Comparison of ENCODE assay signal across 8 mouse cellular contexts in genomic region chrX:155624341-155624841, GRCm38 (mm10). TPM values are rescaled to one million over a fixed set of nuclear protein-coding genes. Genes with fewer than 3 reads are reported as not detected.
DNase-seq lines count a peak whose midpoint lies in the region; ATAC-seq lines count a peak whose summit lies in the region.

TSS of gene Gm15155 (plus strand) at chrX:155624741.

- peak; percentile 2 to 17 for DNase-seq in kidney, postnatal 4 days
- DNase-seq in kidney, postnatal 14 days = no peak
- DNase-seq in liver, embryonic 13.5 days = no peak
- DNase-seq in right cerebral cortex, postnatal 10 days (ENCODE audit: low spot score in 2 of 2) = peak; percentile 58 to 62
- no peak for DNase-seq in gastrocnemius, postnatal 25 days
- no peak for DNase-seq in lung, postnatal 36 days

- H3K9ac ChIP-seq in hindbrain, embryonic 15.5 days = peak within 1 kb of the TSS; percentile 54
- H3K9ac ChIP-seq in liver, embryonic 13.5 days = no peak within 1 kb of the TSS

- no peaks in the 10 kb centered on the region for H3K36me3 ChIP-seq in hindbrain, embryonic 15.5 days
- no peaks in the 10 kb centered on the region for H3K36me3 ChIP-seq in liver, embryonic 13.5 days

- H3K9me3 ChIP-seq in hindbrain, embryonic 15.5 days = no peaks in the 10 kb centered on the region
- H3K9me3 ChIP-seq in liver, embryonic 13.5 days (replicated peaks) = no peaks in the 10 kb centered on the region

- peak within 1 kb of the TSS; percentile 56 for H3K4me3 ChIP-seq in hindbrain, embryonic 15.5 days
- peak within 1 kb of the TSS; percentile 38 for H3K4me3 ChIP-seq in liver, embryonic 13.5 days (replicated peaks)

- WGBS in hindbrain, embryonic 15.5 days = 22% methylated on average over 19 of the region's 19 CpGs
- whole genome bisulfite sequencing in liver, embryonic 13.5 days (ENCODE audit: insufficient replicate concordance) = 19% methylated on average over 19 of the region's 19 CpGs

- peak; percentile 20; the same call in 1 of the 2 replicates for ATAC-seq in common myeloid progenitor, adult 5-6 weeks (replicated peaks; ENCODE audit: low read depth, poor library complexity, severe bottlenecking)
- ATAC-seq in hindbrain, embryonic 15.5 days (ENCODE audit: low FRiP score, low read depth) = peak; percentile 73
- ATAC-seq in liver, embryonic 13.5 days (ENCODE audit: low read depth) = no peak

- peak within 1 kb of the TSS; percentile 83 for H3K27ac ChIP-seq in hindbrain, embryonic 15.5 days (replicated peaks)
- H3K27ac ChIP-seq in liver, embryonic 13.5 days = no peak within 1 kb of the TSS

- H3K27me3 ChIP-seq in hindbrain, embryonic 15.5 days = no peaks in the 10 kb centered on the region
- H3K27me3 ChIP-seq in liver, embryonic 13.5 days = peaks cover 47% of the 10 kb centered on the region

- no peaks in the 10 kb centered on the region for H3K4me1 ChIP-seq in hindbrain, embryonic 15.5 days (replicated peaks)
- H3K4me1 ChIP-seq in liver, embryonic 13.5 days (replicated peaks) = no peaks in the 10 kb centered on the region

- peak within 1 kb of the TSS; percentile 73 for H3K4me2 ChIP-seq in hindbrain, embryonic 15.5 days
- peak within 1 kb of the TSS; percentile 52 for H3K4me2 ChIP-seq in liver, embryonic 13.5 days

RNA-seq across cellular contexts. Expression of gene Gm15155, which starts in this region (rescaled TPM):
- total RNA-seq in common myeloid progenitor, adult 5-6 weeks (2017) = not detected in 2 replicates
- polyA plus RNA-seq in hindbrain, embryonic 15.5 days (2015; fragmentation: Nextera tagmentation; extraction: Ambion mirVana) = 0.39 and 0.63 TPM in 2 replicates
- polyA plus RNA-seq in liver, embryonic 13.5 days (2015; fragmentation: Nextera tagmentation; extraction: Ambion mirVana) = not detected in 2 replicates
- total RNA-seq in gastrocnemius, postnatal 25 days (2021) = not detected

Comparison
In these comparisons a context has a peak if more than half of its experiments do, and no peak if none do; other contexts are left out.
1. DNase-seq: peak in kidney, postnatal 4 days (2 of 2) and right cerebral cortex, postnatal 10 days (2 of 2); none in kidney, postnatal 14 days (single experiment), liver, embryonic 13.5 days (single experiment), gastrocnemius, postnatal 25 days (single experiment) and lung, postnatal 36 days (single experiment).
2. Peak in ATAC-seq in common myeloid progenitor, adult 5-6 weeks; RNA of the gene not detected or under 1 TPM.
3. Peak in ATAC-seq, H3K4me3 ChIP-seq, H3K27ac ChIP-seq, H3K9ac ChIP-seq and H3K4me2 ChIP-seq in hindbrain, embryonic 15.5 days; RNA of the gene not detected or under 1 TPM.